Mouse (Mus musculus) cerebellum, adult 2 months (tissue): ENCODE results near the gene Gzmk.

Source experiments
- CTCF ChIP-seq: fragments of 200-500 bp; IDR thresholded peaks from 2 replicates; pipeline ENCODE4 v1.5.1; 2011; ENCODE audit warnings: low read depth, mild to moderate bottlenecking, control low read depth, low read length, moderate library complexity, borderline replicate concordance; ENCODE audit not compliant: insufficient read depth
- POLR2A ChIP-seq: fragments of 200-500 bp; IDR thresholded peaks from 2 replicates; pipeline ENCODE4 v1.6.1; 2011; ENCODE audit warnings: low read length, control low read depth, borderline replicate concordance; ENCODE audit not compliant: insufficient read depth

DNA sequence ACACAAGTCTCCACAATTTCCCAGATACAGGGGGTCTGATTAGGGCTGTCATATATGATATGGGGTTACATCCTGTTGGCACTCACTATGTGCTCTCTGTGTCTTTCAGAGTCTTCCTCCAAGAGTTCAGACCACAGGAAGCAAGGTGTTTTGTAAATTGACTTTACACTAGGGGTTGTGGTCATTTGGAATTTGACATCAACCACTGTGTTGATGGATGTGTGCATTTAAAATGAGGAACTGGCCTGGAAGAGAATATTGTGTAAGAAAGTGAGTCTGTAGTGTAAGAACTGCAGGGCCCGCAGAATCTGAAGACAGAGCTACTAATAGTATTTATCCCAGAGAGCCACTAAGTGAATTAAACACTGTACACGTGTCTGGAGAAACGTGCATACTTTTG, 41.5 kb upstream of the Gzmk start:
- TF ChIP-seq CTCF: no peak
- TF ChIP-seq POLR2A: no peak
